Mouse (Mus musculus): Measurements from ENCODE around the gene Prkca. TPM values are rescaled to one million over a fixed set of nuclear protein-coding genes. Genes with fewer than 3 reads are reported as not detected.

Gene Prkca
- total and polyA plus RNA-seq, 3 experiments: 11.6 to 33.4 (median 32.2) TPM

- intact Hi-C loops (cut with DNase I): no loop called here
- Histone ChIP-seq H3K36me3 (ENCODE audit: control insufficient read depth, insufficient read depth, low read length) (no peaks in the 10 kb centered on the region), H3K79me2 (replicated peaks; ENCODE audit: control insufficient read depth, insufficient read depth, low read length) (no peaks in the 10 kb centered on the region), H3K27ac (peak overlapping the region; percentile 61), H3K9ac (ENCODE audit: low read depth, low read length) (no peak overlapping the region), H3K4me3 (no peak overlapping the region), H3K4me1 (ENCODE audit: control insufficient read depth, insufficient read depth, low read length) (peaks cover 5% of the 10 kb centered on the region), H3K27me3 (ENCODE audit: control insufficient read depth, insufficient read depth, low read length) (no peaks in the 10 kb centered on the region)
- TF ChIP-seq CTCF (IDR thresholded peaks at IDR 0.05) (no peak), POLR2A (IDR thresholded peaks at IDR 0.05; ENCODE audit: insufficient read depth, low read depth, low read length) (no peak), EP300 (IDR thresholded peaks at IDR 0.05; ENCODE audit: insufficient read depth, low read depth, low read length) (no peak)
- DNase-seq: no peak
- 44% methylated on average over 4 of the region's 4 CpGs for WGBS
Measured at GRCm38 (mm10) chr11:108148491-108148890, 195.2 kb downstream of the Prkca start.

- Histone ChIP-seq H3K9ac (ENCODE audit: low read depth, low read length) (no peak overlapping the region; the same call in 1 of the 2 replicates), H3K4me3 (no peak overlapping the region), H3K27ac (no peak overlapping the region), H3K27me3 (ENCODE audit: control insufficient read depth, insufficient read depth, low read length) (no peaks in the 10 kb centered on the region), H3K79me2 (replicated peaks; ENCODE audit: control insufficient read depth, insufficient read depth, low read length) (no peaks in the 10 kb centered on the region), H3K4me1 (ENCODE audit: control insufficient read depth, insufficient read depth, low read length) (peaks cover 5% of the 10 kb centered on the region), H3K36me3 (ENCODE audit: control insufficient read depth, insufficient read depth, low read length) (no peaks in the 10 kb centered on the region)
- intact Hi-C loops (cut with DNase I): no loop called here
- TF ChIP-seq POLR2A (IDR thresholded peaks at IDR 0.05; ENCODE audit: insufficient read depth, low read depth, low read length): no peak
- no peak for TF ChIP-seq CTCF (IDR thresholded peaks at IDR 0.05)
- TF ChIP-seq EP300 (IDR thresholded peaks at IDR 0.05; ENCODE audit: insufficient read depth, low read depth, low read length): no peak
- DNase-seq: no peak
- WGBS: 38% methylated on average over 13 of the region's 13 CpGs
Measured at GRCm38 (mm10) chr11:108145752-108146496, 197.8 kb downstream of the Prkca start.

GRCm38 (mm10) chr11:108145128-108145527 lies 198.6 kb downstream of the Prkca start:
- WGBS: 87% methylated on average over 8 of the region's 8 CpGs
- no peak overlapping the region for H3K27ac ChIP-seq
- H3K79me2 ChIP-seq (replicated peaks; ENCODE audit: control insufficient read depth, insufficient read depth, low read length): no peaks in the 10 kb centered on the region
- H3K27me3 ChIP-seq (ENCODE audit: control insufficient read depth, insufficient read depth, low read length): no peaks in the 10 kb centered on the region
- no peak overlapping the region for H3K4me3 ChIP-seq
- DNase-seq: no peak
- no peak overlapping the region for H3K9ac ChIP-seq (ENCODE audit: low read depth, low read length)
- H3K36me3 ChIP-seq (ENCODE audit: control insufficient read depth, insufficient read depth, low read length): no peaks in the 10 kb centered on the region
- H3K4me1 ChIP-seq (ENCODE audit: control insufficient read depth, insufficient read depth, low read length): peaks cover 3% of the 10 kb centered on the region
- intact Hi-C loops (cut with DNase I): no loop called here
- TF ChIP-seq EP300 (IDR thresholded peaks at IDR 0.05; ENCODE audit: insufficient read depth, low read depth, low read length) (no peak), POLR2A (IDR thresholded peaks at IDR 0.05; ENCODE audit: insufficient read depth, low read depth, low read length) (no peak), CTCF (IDR thresholded peaks at IDR 0.05) (no peak)

DNA sequence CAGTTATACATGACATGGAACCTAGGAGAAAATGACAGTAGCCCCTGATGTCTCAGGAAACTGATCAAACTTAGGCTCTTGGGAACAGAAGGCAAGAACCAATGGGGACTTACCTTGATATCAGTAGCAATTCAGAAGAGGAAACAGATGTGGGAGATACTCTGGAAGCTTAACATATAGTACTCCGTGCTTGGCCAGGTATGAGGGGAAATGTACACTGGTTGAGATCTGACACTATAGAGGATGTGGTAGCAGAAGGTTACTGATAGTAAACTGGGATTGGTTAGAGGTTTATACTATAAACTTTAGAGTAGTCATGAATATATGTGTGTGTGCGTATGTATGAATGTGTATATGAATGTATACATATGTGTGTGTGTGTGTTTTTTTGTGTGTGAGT lies 200.0 kb downstream of the Prkca start:
- no peaks in the 10 kb centered on the region for H3K27me3 ChIP-seq (ENCODE audit: control insufficient read depth, insufficient read depth, low read length)
- no peak for DNase-seq
- peaks cover 3% of the 10 kb centered on the region; the same call in 1 of the 2 replicates for H3K4me1 ChIP-seq (ENCODE audit: control insufficient read depth, insufficient read depth, low read length)
- no peaks in the 10 kb centered on the region for H3K36me3 ChIP-seq (ENCODE audit: control insufficient read depth, insufficient read depth, low read length)
- no peak overlapping the region for H3K4me3 ChIP-seq
- H3K27ac ChIP-seq: no peak overlapping the region
- intact Hi-C loops (cut with DNase I): no loop called here
- TF ChIP-seq CTCF (IDR thresholded peaks at IDR 0.05) (no peak), POLR2A (IDR thresholded peaks at IDR 0.05; ENCODE audit: insufficient read depth, low read depth, low read length) (no peak), EP300 (IDR thresholded peaks at IDR 0.05; ENCODE audit: insufficient read depth, low read depth, low read length) (no peak)
- H3K79me2 ChIP-seq (replicated peaks; ENCODE audit: control insufficient read depth, insufficient read depth, low read length): no peaks in the 10 kb centered on the region
- no peak overlapping the region for H3K9ac ChIP-seq (ENCODE audit: low read depth, low read length)
- 73% methylated on average over 2 of the region's 2 CpGs for WGBS

- no peak overlapping the region for H3K4me3 ChIP-seq
- peaks cover 1% of the 10 kb centered on the region; the same call in 1 of the 2 replicates for H3K4me1 ChIP-seq (ENCODE audit: control insufficient read depth, insufficient read depth, low read length)
- intact Hi-C loops (cut with DNase I): no loop called here
- WGBS: 84% methylated on average over 7 of the region's 7 CpGs
- no peak overlapping the region for H3K9ac ChIP-seq (ENCODE audit: low read depth, low read length)
- DNase-seq: no peak
- no peaks in the 10 kb centered on the region for H3K79me2 ChIP-seq (replicated peaks; ENCODE audit: control insufficient read depth, insufficient read depth, low read length)
- H3K36me3 ChIP-seq (ENCODE audit: control insufficient read depth, insufficient read depth, low read length): no peaks in the 10 kb centered on the region
- TF ChIP-seq POLR2A (IDR thresholded peaks at IDR 0.05; ENCODE audit: insufficient read depth, low read depth, low read length) (no peak), CTCF (IDR thresholded peaks at IDR 0.05) (no peak), EP300 (IDR thresholded peaks at IDR 0.05; ENCODE audit: insufficient read depth, low read depth, low read length) (no peak)
- no peaks in the 10 kb centered on the region for H3K27me3 ChIP-seq (ENCODE audit: control insufficient read depth, insufficient read depth, low read length)
- H3K27ac ChIP-seq: no peak overlapping the region
Measured at GRCm38 (mm10) chr11:108140028-108140427, 203.7 kb downstream of the Prkca start.

GRCm38 (mm10) chr11:108136341-108136740 lies 207.4 kb downstream of the Prkca start:
- no peak for DNase-seq
- 47% methylated on average over 3 of the region's 3 CpGs for WGBS
- H3K4me1 ChIP-seq (ENCODE audit: control insufficient read depth, insufficient read depth, low read length): peaks cover 1% of the 10 kb centered on the region; the same call in 1 of the 2 replicates
- no peaks in the 10 kb centered on the region for H3K27me3 ChIP-seq (ENCODE audit: control insufficient read depth, insufficient read depth, low read length)
- H3K9ac ChIP-seq (ENCODE audit: low read depth, low read length): no peak overlapping the region
- TF ChIP-seq EP300 (IDR thresholded peaks at IDR 0.05; ENCODE audit: insufficient read depth, low read depth, low read length): no peak
- TF ChIP-seq POLR2A (IDR thresholded peaks at IDR 0.05; ENCODE audit: insufficient read depth, low read depth, low read length): no peak
- peak; percentile 28; the same call in 1 of the 2 replicates for TF ChIP-seq CTCF (IDR thresholded peaks at IDR 0.05)
- H3K79me2 ChIP-seq (replicated peaks; ENCODE audit: control insufficient read depth, insufficient read depth, low read length): no peaks in the 10 kb centered on the region
- no peak overlapping the region for H3K4me3 ChIP-seq
- H3K36me3 ChIP-seq (ENCODE audit: control insufficient read depth, insufficient read depth, low read length): no peaks in the 10 kb centered on the region
- intact Hi-C loops (cut with DNase I): no loop called here
- H3K27ac ChIP-seq: no peak overlapping the region; the same call in 1 of the 2 replicates

Measured in heart, adult 2 months (tissue).